Mouse (Mus musculus) thymus, postnatal 0 days (tissue): ENCODE results near the gene Clec2h. TPM values are rescaled to one million over a fixed set of nuclear protein-coding genes. Genes with fewer than 3 reads are reported as not detected.
"Not testable (repeated sequence)": the region's sequence is repeated elsewhere in the genome, so short reads cannot be mapped to it uniquely, and the experiment has no call there.

Experiments
- DNase-seq: peaks from one replicate; pipeline ENCODE4 v3.0.0-alpha.2; 2015; ENCODE audit warnings: low spot score
- polyA plus RNA-seq: library from polyadenylated mRNA; unstranded; fragments of >200 nt; fragmentation: Nextera tagmentation; extraction: Ambion mirVana; gene quantifications from 2 replicates; pipeline ENCODE4 v1.2.1, GENCODE M21; 2015

Clec2h gene
- polyA plus RNA-seq, result not detected in 2 replicates

- DNase-seq, result no peak
Measured at GRCm38 (mm10) chr6:128662206-128662605, at the start of gene Clec2h. Gene Clec2h (plus strand): TSS chr6:128662385.

GRCm38 (mm10) chr6:128622733-128623132 is 39.5 kb upstream of the Clec2h start:
- DNase-seq, result no peak

- DNase-seq, result not testable (repeated sequence)
Measured at GRCm38 (mm10) chr6:128623433-128623832, 38.8 kb upstream of the Clec2h start, which contains the start of gene Klrb1a. Gene Klrb1a (minus strand): TSS chr6:128623533.

GRCm38 (mm10) chr6:128624425-128624824 is 37.8 kb upstream of the Clec2h start:
- DNase-seq, result no peak

- DNase-seq, result not testable (repeated sequence)
Measured at GRCm38 (mm10) chr6:128625246-128625645, 36.9 kb upstream of the Clec2h start.

GRCm38 (mm10) chr6:128629771-128630739 is 32.1 kb upstream of the Clec2h start:
- peak; percentile 26 for DNase-seq

GRCm38 (mm10) chr6:128630912-128631905 is 31.0 kb upstream of the Clec2h start:
- not testable (repeated sequence) for DNase-seq

- no peak for DNase-seq
Measured at GRCm38 (mm10) chr6:128640673-128641072, 21.5 kb upstream of the Clec2h start.

GRCm38 (mm10) chr6:128641116-128641716 is 21.0 kb upstream of the Clec2h start:
- no peak for DNase-seq

- DNase-seq, result no peak
Measured at GRCm38 (mm10) chr6:128643999-128644398, 18.2 kb upstream of the Clec2h start.

- DNase-seq, result not testable (repeated sequence)
Measured at GRCm38 (mm10) chr6:128644694-128645093, 17.5 kb upstream of the Clec2h start.

GRCm38 (mm10) chr6:128645708-128646107 is 16.5 kb upstream of the Clec2h start:
- not testable (repeated sequence) for DNase-seq

GRCm38 (mm10) chr6:128649681-128650080 is 12.5 kb upstream of the Clec2h start:
- DNase-seq, result no peak

- no peak for DNase-seq
Measured at GRCm38 (mm10) chr6:128650187-128650586, 12.0 kb upstream of the Clec2h start.

GRCm38 (mm10) chr6:128650827-128651226 is 11.4 kb upstream of the Clec2h start:
- DNase-seq, result not testable (repeated sequence)

- no peak for DNase-seq
Measured at GRCm38 (mm10) chr6:128652938-128653337, 9.2 kb upstream of the Clec2h start.

- DNase-seq, result no peak
Measured at GRCm38 (mm10) chr6:128661249-128661648, 936 bp upstream of the Clec2h start.

- no peak for DNase-seq
Measured at GRCm38 (mm10) chr6:128669936-128670335, 7.8 kb downstream of the Clec2h start.

- no peak for DNase-seq
Measured at GRCm38 (mm10) chr6:128679574-128679973, 17.4 kb downstream of the Clec2h start.

GRCm38 (mm10) chr6:128701691-128702090 is 39.5 kb downstream of the Clec2h start:
- DNase-seq, result no peak

- no peak for DNase-seq
Measured at GRCm38 (mm10) chr6:128722959-128723358, 60.8 kb downstream of the Clec2h start, which contains the start of gene Klrb1. Gene Klrb1 (minus strand): TSS chr6:128723059.
